Mouse (Mus musculus) urinary bladder, postnatal 25 days (tissue): ENCODE data around the gene Pxk.

ENCODE experiments used
- DNase-seq: peaks from one replicate; pipeline ENCODE4 v3.0.0; 2022; ENCODE audit warnings: low spot score

Pxk gene

DNA sequence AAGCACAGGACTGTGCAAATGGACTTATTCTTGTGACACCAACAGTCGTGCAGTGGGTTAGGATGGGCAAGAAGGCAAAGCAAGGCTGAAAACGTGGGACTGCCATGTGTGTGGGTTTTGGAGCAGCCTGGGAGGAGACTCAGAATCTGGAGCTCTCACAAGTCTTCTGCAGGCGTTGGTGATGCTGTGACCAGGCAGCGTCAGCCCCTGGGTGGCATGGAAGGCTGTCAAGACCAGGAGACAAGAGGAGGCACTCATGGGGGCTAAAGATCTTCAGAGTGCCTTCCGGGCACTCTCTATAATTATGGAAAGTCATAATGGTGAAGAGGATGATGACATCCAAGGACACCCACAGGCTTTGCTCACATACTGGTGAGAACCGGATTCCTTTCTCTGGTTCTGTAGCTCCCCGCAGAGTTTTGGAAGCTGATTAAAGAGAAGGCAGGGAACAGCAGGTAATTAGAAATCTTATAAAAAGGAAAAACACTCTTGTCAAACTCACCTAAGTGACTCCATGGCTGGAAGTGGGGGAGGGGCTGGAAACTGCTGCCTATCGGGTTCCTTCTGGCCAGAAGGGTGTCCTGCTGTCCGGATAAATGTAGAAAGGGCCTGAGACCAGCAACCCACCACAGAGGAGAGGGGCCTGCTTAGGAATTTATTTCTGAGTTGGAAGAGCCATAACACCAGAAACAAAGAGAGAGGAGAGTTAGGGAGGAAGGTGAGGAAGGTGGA, 108.3 kb downstream of the Pxk start:
- no peak for DNase-seq

DNA sequence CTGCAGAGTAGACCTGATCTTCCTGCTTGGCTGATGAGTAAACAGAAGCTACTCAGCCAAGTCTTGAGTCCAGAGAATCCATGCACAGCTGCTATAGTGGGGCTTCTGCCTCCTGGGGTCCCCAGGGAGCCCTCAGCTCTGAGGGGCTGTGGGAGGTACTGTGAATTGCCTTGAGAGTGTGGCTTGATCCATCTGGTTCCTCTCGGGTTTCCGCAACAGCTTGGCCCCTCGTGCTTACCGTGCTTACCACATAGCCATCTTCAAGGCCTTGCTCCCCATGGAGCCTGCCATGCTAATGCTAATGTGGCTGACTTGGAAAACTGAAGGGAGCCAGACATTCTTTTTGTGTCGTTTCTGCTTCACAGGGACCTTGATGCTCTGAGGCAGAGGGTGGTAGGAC, 109.1 kb downstream of the Pxk start:
- no peak for DNase-seq

DNA sequence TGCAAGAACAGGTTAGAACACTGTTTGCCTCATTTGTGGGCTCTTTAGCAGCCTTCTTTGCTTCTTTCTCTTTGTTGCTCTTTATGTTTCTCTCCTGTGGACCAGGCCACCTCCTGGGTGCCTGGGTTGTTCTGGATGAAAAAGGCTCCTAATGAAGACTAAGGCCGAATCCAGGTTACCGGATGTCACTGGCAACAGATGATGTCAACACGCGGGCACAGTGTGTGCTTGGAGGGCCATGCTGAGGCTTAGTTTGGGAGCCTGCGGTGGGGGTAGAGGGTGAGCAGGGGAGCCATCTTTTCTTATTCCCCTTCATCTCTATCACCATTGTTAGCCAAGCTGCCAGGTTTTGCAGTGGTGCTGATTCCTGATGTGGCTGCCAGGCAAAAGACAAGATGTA, 109.5 kb downstream of the Pxk start:
- DNase-seq: no peak

DNA sequence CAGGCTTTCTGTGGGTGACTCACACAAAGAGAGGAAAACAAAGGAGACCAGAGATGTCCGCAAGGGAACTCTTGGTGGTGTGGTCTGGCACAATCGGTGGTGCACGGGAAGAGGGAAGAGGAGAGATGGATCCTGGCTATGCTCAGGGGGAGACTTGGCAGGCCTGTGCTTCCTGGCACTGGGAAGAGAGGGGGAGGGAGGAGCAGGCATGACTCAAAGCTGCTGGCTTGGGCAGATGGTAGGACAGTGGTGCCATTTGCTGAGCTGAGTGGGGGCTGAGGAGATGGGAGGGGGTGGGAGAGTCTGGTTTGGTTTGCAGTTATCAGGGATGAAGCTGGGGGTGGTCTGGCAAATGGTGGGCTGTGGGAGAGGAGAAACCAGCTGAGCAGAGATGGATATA, 110.9 kb downstream of the Pxk start:
- DNase-seq: no peak

DNA sequence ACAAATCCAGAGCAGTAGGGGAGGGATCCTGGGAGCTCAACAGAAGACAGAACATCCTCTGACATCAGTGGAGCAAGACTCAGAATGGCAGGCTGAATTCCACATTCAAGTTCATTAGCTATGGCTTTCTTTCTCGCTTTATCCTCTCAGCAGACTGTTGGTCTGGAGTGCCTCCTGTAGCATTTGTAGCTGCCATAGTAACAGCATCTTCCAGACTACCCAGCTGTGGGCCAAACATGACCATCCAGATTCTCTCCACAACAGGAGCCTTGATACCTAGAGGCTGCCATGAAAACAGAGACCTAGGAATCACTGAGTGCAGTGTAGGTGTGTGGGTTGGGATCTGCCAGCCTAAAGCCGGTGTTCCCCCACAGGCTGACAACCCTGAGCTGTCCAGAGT, 111.9 kb downstream of the Pxk start:
- DNase-seq: no peak

DNA sequence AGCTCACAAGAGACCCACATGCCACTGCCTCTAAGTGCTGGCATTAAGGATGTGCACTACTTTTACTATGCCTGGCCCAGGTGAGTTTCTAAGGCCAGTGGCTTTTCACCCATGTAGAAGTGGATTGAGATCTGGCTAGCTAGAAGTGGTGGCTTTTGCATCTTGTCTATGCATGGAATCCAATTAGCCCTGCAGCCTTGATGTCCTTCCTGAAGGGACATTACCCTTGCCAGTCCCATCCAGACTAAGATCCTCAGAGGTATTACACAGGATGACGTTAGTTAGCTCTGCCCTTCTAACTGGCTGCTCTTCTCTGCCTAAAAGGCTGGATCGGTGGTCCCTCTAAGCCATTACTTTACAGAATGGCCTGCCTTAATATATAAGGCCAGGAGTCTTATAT, 115.0 kb downstream of the Pxk start:
- DNase-seq: no peak

DNA sequence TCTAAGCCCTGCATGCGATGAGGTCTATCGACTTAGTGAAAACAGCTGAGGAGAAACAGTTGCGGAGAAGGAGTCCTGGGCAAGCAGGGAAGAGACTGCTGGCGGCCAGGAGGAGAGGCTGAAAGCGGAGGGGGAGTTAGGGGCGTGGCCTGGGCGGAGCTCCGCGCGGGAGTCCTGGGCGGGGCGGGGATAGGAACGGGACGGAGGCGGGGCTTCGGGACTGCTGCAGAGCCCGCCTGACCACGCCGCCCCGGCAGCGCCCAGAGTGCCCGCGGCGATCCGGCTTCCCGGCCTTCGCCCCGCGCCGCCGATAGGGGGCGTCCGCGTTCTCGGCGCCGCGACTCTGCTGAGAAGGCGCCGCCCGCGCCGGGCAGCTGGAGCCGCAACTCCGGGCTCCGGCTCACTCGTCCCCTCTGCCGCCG, 115.8 kb downstream of the Pxk start, which contains the start of gene Kctd6:
TSS of gene Kctd6 (plus strand) at position 338 of the 422 bp plus-strand sequence.
- DNase-seq: peak; percentile 98
